Mouse (Mus musculus) ES-E14 (cell line): ENCODE measurements around the gene Arsb.

Experiments used
- HCFC1 ChIP-seq: IDR thresholded peaks from 2 replicates; pipeline ENCODE4 v1.6.1; 2012; ENCODE audit warnings: low read length, inconsistent platforms, borderline replicate concordance; ENCODE audit not compliant: insufficient read depth
- MAFK ChIP-seq: IDR thresholded peaks from 2 replicates; pipeline ENCODE4 v1.6.1; 2014; ENCODE audit warnings: mild to moderate bottlenecking, low read depth, low read length, inconsistent platforms; ENCODE audit not compliant: insufficient read depth
- ZC3H11A ChIP-seq: IDR thresholded peaks from 2 replicates; pipeline ENCODE4 v1.6.1; 2012; ENCODE audit warnings: low read depth, mild to moderate bottlenecking, inconsistent platforms, low read length, borderline replicate concordance
- ZNF384 ChIP-seq: IDR thresholded peaks from 2 replicates; pipeline ENCODE4 v1.6.1; 2012; ENCODE audit warnings: low read depth, low read length, inconsistent platforms

GRCm38 (mm10) chr13:93979754-93980153, 208.3 kb downstream of the Arsb start:
- no peak for TF ChIP-seq HCFC1
- TF ChIP-seq ZC3H11A, result no peak
- no peak for TF ChIP-seq MAFK
- no peak for TF ChIP-seq ZNF384
